Mouse (Mus musculus) liver, postnatal 0 days (tissue): ENCODE results near the gene Mrpl55.

Source experiments
- CTCF ChIP-seq: sonication (generic); IDR thresholded peaks from 2 replicates; pipeline ENCODE4 v1.5.1; 2016; ENCODE audit warnings: antibody characterized with exemption, low read depth
- EP300 ChIP-seq: IDR thresholded peaks from 2 replicates; pipeline ENCODE4 v1.6.1; 2016; ENCODE audit warnings: antibody characterized with exemption, low read depth, mild to moderate bottlenecking

DNA sequence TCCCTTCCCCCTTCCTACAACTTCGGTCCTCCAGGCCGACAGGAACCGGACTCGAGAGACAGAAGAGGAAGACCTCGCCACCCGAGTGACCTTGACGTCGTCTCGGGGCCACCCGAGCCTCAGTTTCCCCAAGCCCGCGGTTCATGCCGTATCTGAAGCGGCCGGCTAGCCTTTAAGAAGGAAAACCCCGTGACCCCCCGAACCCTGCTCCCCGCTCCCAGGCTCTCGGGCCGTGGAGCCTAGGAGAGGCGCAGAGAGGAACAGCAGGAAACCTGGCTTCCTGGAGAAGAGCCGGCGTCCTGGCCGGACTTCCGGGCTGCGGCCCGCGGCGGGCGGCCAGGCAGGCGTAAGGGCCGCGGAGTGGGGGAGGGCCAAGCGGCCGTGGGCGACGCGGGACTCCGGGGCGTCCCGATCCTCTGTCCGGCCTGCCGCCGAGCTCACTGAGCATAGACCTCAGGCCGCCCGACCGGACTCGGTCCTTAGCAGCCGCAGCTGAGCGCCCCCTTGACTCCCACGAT is 25.4 kb downstream of the Mrpl55 start:
- no peak for TF ChIP-seq CTCF
- TF ChIP-seq EP300: no peak
